Mouse (Mus musculus) CD4-positive helper T cell, adult 2 months (primary cell): ENCODE measurements at regions not wholly inside any gene's neighbourhood (a gene's known extent, or its start where the extent isn't known, plus 50 kb on each side); places are given as distances from the start of the nearest gene placed in this dataset.

ENCODE experiments used
- DNase-seq: peaks from one replicate; pipeline ENCODE4 v3.0.0-alpha.2; 2012; ENCODE audit warnings: low read depth, missing footprints, low spot score

- DNase-seq = no peak
Observed at GRCm38 (mm10) chr12:118549071-118549470, 247.8 kb upstream of the Sp4 start.

- no peak for DNase-seq
Observed at GRCm38 (mm10) chr12:118540336-118540735, 239.1 kb upstream of the Sp4 start.

GRCm38 (mm10) chr12:118530514-118530913 lies 229.3 kb upstream of the Sp4 start:
- no peak for DNase-seq

- DNase-seq = no peak
Observed at GRCm38 (mm10) chr12:118529428-118530361, 228.5 kb upstream of the Sp4 start.

- DNase-seq = no peak
Observed at GRCm38 (mm10) chr12:118521770-118522169, 220.5 kb upstream of the Sp4 start.

GRCm38 (mm10) chr12:118521329-118521728 lies 220.1 kb upstream of the Sp4 start:
- no peak for DNase-seq

- no peak for DNase-seq
Observed at GRCm38 (mm10) chr12:118519801-118520327, 218.6 kb upstream of the Sp4 start.

- no peak for DNase-seq
Observed at GRCm38 (mm10) chr12:118510989-118511388, 209.7 kb upstream of the Sp4 start.

- DNase-seq = no peak
Observed at GRCm38 (mm10) chr12:118508972-118509917, 208.0 kb upstream of the Sp4 start.

GRCm38 (mm10) chr12:118500392-118500791 lies 199.2 kb upstream of the Sp4 start:
- DNase-seq = no peak

- DNase-seq = no peak
Observed at GRCm38 (mm10) chr12:118488038-118488437, 186.8 kb upstream of the Sp4 start.

- no peak for DNase-seq
Observed at GRCm38 (mm10) chr12:118486434-118486833, 185.2 kb upstream of the Sp4 start.

- no peak for DNase-seq
Observed at GRCm38 (mm10) chr12:118481347-118481746, 180.1 kb upstream of the Sp4 start.

GRCm38 (mm10) chr12:118474732-118475131 lies 173.5 kb upstream of the Sp4 start:
- DNase-seq = no peak

- DNase-seq = no peak
Observed at GRCm38 (mm10) chr12:118466837-118467236, 165.6 kb upstream of the Sp4 start.

- peak; percentile 7 for DNase-seq
Observed at GRCm38 (mm10) chr12:118457493-118458408, 156.5 kb upstream of the Sp4 start.

- peak; percentile 29 for DNase-seq
Observed at GRCm38 (mm10) chr12:118455609-118456008, 154.4 kb upstream of the Sp4 start.

GRCm38 (mm10) chr12:118439626-118440025 lies 138.4 kb upstream of the Sp4 start:
- DNase-seq = no peak

GRCm38 (mm10) chr12:118438882-118439281 lies 137.6 kb upstream of the Sp4 start:
- no peak for DNase-seq

- no peak for DNase-seq
Observed at GRCm38 (mm10) chr12:118432703-118433102, 131.5 kb upstream of the Sp4 start.

- DNase-seq = peak; percentile 42
Observed at GRCm38 (mm10) chr12:118428384-118428783, 127.1 kb upstream of the Sp4 start.
